Mouse (Mus musculus) hindbrain, embryonic 16.5 days (tissue): Measurements from ENCODE around the gene Akr1c21. TPM values are rescaled to one million over a fixed set of nuclear protein-coding genes. Genes with fewer than 3 reads are reported as not detected.

ENCODE experiments used
- polyA plus RNA-seq: library from polyadenylated mRNA; unstranded; fragments of >200 nt; fragmentation: Nextera tagmentation; extraction: Ambion mirVana; gene quantifications from 2 replicates; pipeline ENCODE4 v1.2.1, GENCODE M21; 2015

The Akr1c21 gene
- polyA plus RNA-seq, 1 experiment from 2014 or later, result not detected

Other genes starting within 250 kb of the Akr1c21 start
- not detected in 2 replicates for gene Akr1c6, start 139.8 kb upstream of the Akr1c21 start, polyA plus RNA-seq
- not detected in 2 replicates for gene Akr1c20, start 50.7 kb upstream of the Akr1c21 start, polyA plus RNA-seq
- gene Akr1e1, start 35.1 kb downstream of the Akr1c21 start, polyA plus RNA-seq, result 45.3 and 47.9 TPM in 2 replicates